Mouse (Mus musculus): Measurements from ENCODE around the gene Tmem50b.

- TF ChIP-seq GATA1 (IDR thresholded peaks at IDR 0.05; ENCODE audit: low read length) = no peak
- TF ChIP-seq TAL1 (IDR thresholded peaks at IDR 0.05; ENCODE audit: low read length) = no peak
These were observed 62.7 kb downstream of the Tmem50b start for GRCm38 (mm10) chr16:91534888-91535287.
